Mouse (Mus musculus): ENCODE results near the gene Casp8ap2. TPM values are rescaled to one million over a fixed set of nuclear protein-coding genes. Genes with fewer than 3 reads are reported as not detected.

The Casp8ap2 gene
- 15.8 and 21.0 TPM in 2 replicates for polyA plus RNA-seq (2021; fragmentation: Nextera tagmentation)
- long read RNA-seq, experiment 1, partial matches to known transcripts, result 18 of 24 reads
- long read RNA-seq, experiment 1, other reads (novel, unspliced or antisense), result 6 of 24 reads
- long read RNA-seq, experiment 2, full-length matches to known transcripts, result 3 of 51 reads
- long read RNA-seq, experiment 2, partial matches to known transcripts, result 35 of 51 reads
- long read RNA-seq, experiment 2, other reads (novel, unspliced or antisense), result 13 of 51 reads

GRCm38 (mm10) chr4:32615034-32615881, at the start of gene Casp8ap2:
Casp8ap2 (plus strand) TSS chr4:32615451.

GRCm38 (mm10) chr4:32602660-32603059, 12.6 kb upstream of the Casp8ap2 start, which contains the start of gene Gja10:
Gja10 (minus strand) TSS chr4:32602760.

GRCm38 (mm10) chr4:32656918-32657662, 41.8 kb downstream of the Casp8ap2 start, which contains the start of gene Mdn1:
Mdn1 (plus strand) TSS chr4:32657119.

Other genes with a start within 250 kb of the Casp8ap2 start
- gene Gja10, start 12.7 kb upstream of the Casp8ap2 start, polyA plus RNA-seq (2021; fragmentation: Nextera tagmentation), result not detected in 2 replicates
- 4.3 TPM in 2 replicates for gene Mdn1, start 41.7 kb downstream of the Casp8ap2 start, polyA plus RNA-seq (2021; fragmentation: Nextera tagmentation)
- 91.3 and 105 TPM in 2 replicates for gene Lyrm2, start 184.8 kb downstream of the Casp8ap2 start, polyA plus RNA-seq (2021; fragmentation: Nextera tagmentation)